ENCODE assay signal across 17 mouse cellular contexts in the genomic region with DNA sequence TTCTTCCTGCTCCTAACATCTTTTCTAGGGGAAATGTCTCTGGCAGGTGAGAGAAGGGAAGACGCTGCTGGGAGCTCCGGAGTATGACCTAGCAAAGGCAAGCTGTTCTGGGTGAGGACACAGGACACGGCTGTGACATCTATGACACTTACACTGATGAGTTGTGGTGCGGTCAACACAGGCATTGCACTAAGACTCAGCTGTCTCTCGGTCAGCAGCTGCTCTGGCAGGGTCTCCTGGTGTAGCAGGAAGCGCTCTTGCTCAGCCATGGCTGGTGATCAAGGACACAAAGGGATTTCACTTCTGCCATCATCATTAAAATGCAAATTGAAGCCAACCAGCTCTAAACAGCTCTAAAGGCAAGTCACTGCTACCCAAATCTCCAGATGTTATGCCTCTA. TPM values are rescaled to one million over a fixed set of nuclear protein-coding genes. Genes with fewer than 3 reads are reported as not detected.
DNase-seq lines count a peak whose midpoint lies in the region; ATAC-seq and TF ChIP-seq lines count a peak whose summit lies in the region.
"Had no signal": no experiment of that assay in that cellular context is flagged by ENCODE, and none has a peak within 500 bp of the region (broad histone marks: within the 10 kb centered on the region; RNA-seq: fewer than 3 reads in every experiment).

No protein-coding gene starts in this region.

- no peaks in the 10 kb centered on the region; the same call in 1 of the 2 replicates for H3K27me3 ChIP-seq in midbrain, embryonic 11.5 days (ENCODE audit: control insufficient read depth, insufficient read depth, low read length)
- no peaks in the 10 kb centered on the region for H3K27me3 ChIP-seq in midbrain, embryonic 15.5 days (replicated peaks)
- H3K27me3 ChIP-seq: embryonic facial prominence, embryonic 13.5 days; forebrain, embryonic 13.5 days; forebrain, embryonic 15.5 days had no signal

- no peak for TF ChIP-seq CTCF in gastrocnemius, adult 2 months (IDR thresholded peaks at IDR 0.05)

- H3K4me2 ChIP-seq in midbrain, embryonic 11.5 days = no peak overlapping the region
- no peak overlapping the region for H3K4me2 ChIP-seq in midbrain, embryonic 15.5 days
- H3K4me2 ChIP-seq: embryonic facial prominence, embryonic 13.5 days; forebrain, embryonic 13.5 days; forebrain, embryonic 15.5 days had no signal

- WGBS in midbrain, embryonic 11.5 days = 93% methylated on average over 6 of the region's 6 CpGs
- WGBS in midbrain, embryonic 15.5 days = 91% methylated on average over 6 of the region's 6 CpGs

- no peaks in the 10 kb centered on the region for H3K4me1 ChIP-seq in midbrain, embryonic 11.5 days (ENCODE audit: control insufficient read depth, insufficient read depth, low read length)
- H3K4me1 ChIP-seq in midbrain, embryonic 15.5 days = no peaks in the 10 kb centered on the region
- H3K4me1 ChIP-seq: embryonic facial prominence, embryonic 13.5 days; forebrain, embryonic 13.5 days; forebrain, embryonic 15.5 days had no signal

- intact Hi-C loops in gastrocnemius, adult 2 months (cut with DNase I) = no loop called here

- no peak overlapping the region for H3K9ac ChIP-seq in midbrain, embryonic 11.5 days (ENCODE audit: low read length)
- H3K9ac ChIP-seq in midbrain, embryonic 15.5 days = no peak overlapping the region
- H3K9ac ChIP-seq: embryonic facial prominence, embryonic 13.5 days; forebrain, embryonic 13.5 days; forebrain, embryonic 15.5 days; forebrain, postnatal 0 days had no signal

- no peaks in the 10 kb centered on the region for H3K9me3 ChIP-seq in midbrain, embryonic 11.5 days (ENCODE audit: control insufficient read depth, low read length)
- H3K9me3 ChIP-seq in midbrain, embryonic 15.5 days = no peaks in the 10 kb centered on the region
- H3K9me3 ChIP-seq: embryonic facial prominence, embryonic 13.5 days; forebrain, embryonic 13.5 days; forebrain, embryonic 15.5 days had no signal

- DNase-seq in gastrocnemius, adult 2 months = peak; percentile 37
- no peak for DNase-seq in gastrocnemius, postnatal 4 days (ENCODE audit: low spot score in 2 of 2)
- DNase-seq in midbrain, embryonic 11.5 days (ENCODE audit: low spot score, missing footprints) = peak; percentile 79
- DNase-seq in cerebellum, adult 9-10 months = no peak
- DNase-seq: adrenal gland, adult 2 months; adrenal gland, postnatal 10 days; adrenal gland, postnatal 25 days; cerebellum, adult 11 months; cerebellum, adult 18-20 months; cerebellum, adult 8-10 months; cerebellum, postnatal 10 days; cerebellum, postnatal 25 days; forebrain, postnatal 0 days had no signal

- peaks cover 20% of the 10 kb centered on the region; the same call in 1 of the 2 replicates for H3K36me3 ChIP-seq in midbrain, embryonic 11.5 days (ENCODE audit: control insufficient read depth, insufficient read depth, low read length)
- peaks cover 30% of the 10 kb centered on the region; the same call in 1 of the 2 replicates for H3K36me3 ChIP-seq in midbrain, embryonic 15.5 days (replicated peaks)

- ATAC-seq in midbrain, embryonic 11.5 days (ENCODE audit: low FRiP score) = no peak
- ATAC-seq in midbrain, embryonic 15.5 days (replicated peaks) = no peak
- ATAC-seq: forebrain, embryonic 13.5 days; forebrain, embryonic 15.5 days; forebrain, postnatal 0 days had no signal

- no peak overlapping the region for H3K4me3 ChIP-seq in gastrocnemius, adult 2 months
- no peak overlapping the region for H3K4me3 ChIP-seq in midbrain, embryonic 11.5 days (ENCODE audit: low read depth, low read length)
- H3K4me3 ChIP-seq in midbrain, embryonic 15.5 days = no peak overlapping the region
- H3K4me3 ChIP-seq: embryonic facial prominence, embryonic 13.5 days; forebrain, embryonic 13.5 days; forebrain, embryonic 15.5 days had no signal

- 0 out of 2 replicates have a peak overlapping the region, but pooled peaks have one; percentile 5 for H3K27ac ChIP-seq in gastrocnemius, adult 2 months
- H3K27ac ChIP-seq in midbrain, embryonic 11.5 days (ENCODE audit: low read depth, low read length) = no peak overlapping the region
- no peak overlapping the region for H3K27ac ChIP-seq in midbrain, embryonic 15.5 days
- H3K27ac ChIP-seq: embryonic facial prominence, embryonic 13.5 days; forebrain, embryonic 13.5 days; forebrain, embryonic 15.5 days had no signal

RNA-seq across cellular contexts. Expression of a gene that starts 13.1 kb away (rescaled TPM):
- total RNA-seq in gastrocnemius, adult 2 months (2021) = over 10,000 TPM; 45,578 to 47,175 TPM
- total RNA-seq in gastrocnemius, postnatal 4 days (2021) = over 10,000 TPM; 33,708 to 36,184 TPM
- 0.17 TPM in 1 of 2 replicates, not detected in the other for polyA plus RNA-seq in midbrain, embryonic 11.5 days (2014; fragmentation: Nextera tagmentation; extraction: Ambion mirVana)
- polyA plus RNA-seq in midbrain, embryonic 15.5 days (2015; fragmentation: Nextera tagmentation; extraction: Ambion mirVana) = 6.6 TPM in 2 replicates
- total RNA-seq: adrenal gland, postnatal 25 days had no signal

RNA-seq across cellular contexts. Expression of a gene that starts 41.5 kb away (rescaled TPM):
- total RNA-seq in gastrocnemius, adult 2 months (2021) = 10 to 100 TPM; 11.6 to 17.8 TPM
- 10 to 100 TPM; 17.1 to 19.7 TPM for total RNA-seq in gastrocnemius, postnatal 4 days (2021)
- 54.2 and 61.7 TPM in 2 replicates for polyA plus RNA-seq in midbrain, embryonic 11.5 days (2014; fragmentation: Nextera tagmentation; extraction: Ambion mirVana)
- polyA plus RNA-seq in midbrain, embryonic 15.5 days (2015; fragmentation: Nextera tagmentation; extraction: Ambion mirVana) = 22.8 and 22.9 TPM in 2 replicates

RNA-seq across cellular contexts. Expression of a gene that starts 47.6 kb away (rescaled TPM):
- total RNA-seq in gastrocnemius, adult 2 months (2021) = under 1 TPM; 0.42 to 0.46 TPM
- 1 to 10 TPM; 3.5 to 4.9 TPM for total RNA-seq in gastrocnemius, postnatal 4 days (2021)
- polyA plus RNA-seq in midbrain, embryonic 11.5 days (2014; fragmentation: Nextera tagmentation; extraction: Ambion mirVana) = 7.5 and 7.9 TPM in 2 replicates
- polyA plus RNA-seq in midbrain, embryonic 15.5 days (2015; fragmentation: Nextera tagmentation; extraction: Ambion mirVana) = 5.4 and 6.0 TPM in 2 replicates

Comparison
In these comparisons a context has a peak if more than half of its experiments do, and no peak if none do; other contexts are left out.
1. DNase-seq: peak in gastrocnemius, adult 2 months (single experiment) and midbrain, embryonic 11.5 days (single experiment); none in gastrocnemius, postnatal 4 days (0 of 2) and cerebellum, adult 9-10 months (single experiment).